Mouse (Mus musculus) mature B cell (primary cell): ENCODE data around the gene Trim62.

Source experiments
- in situ Hi-C: fragments of 300-500 bp; cut with MboI; formaldehyde crosslinking; loops from 2 replicates; pipeline ENCODE4 v1.14.3; 2019

The Trim62 gene

DNA sequence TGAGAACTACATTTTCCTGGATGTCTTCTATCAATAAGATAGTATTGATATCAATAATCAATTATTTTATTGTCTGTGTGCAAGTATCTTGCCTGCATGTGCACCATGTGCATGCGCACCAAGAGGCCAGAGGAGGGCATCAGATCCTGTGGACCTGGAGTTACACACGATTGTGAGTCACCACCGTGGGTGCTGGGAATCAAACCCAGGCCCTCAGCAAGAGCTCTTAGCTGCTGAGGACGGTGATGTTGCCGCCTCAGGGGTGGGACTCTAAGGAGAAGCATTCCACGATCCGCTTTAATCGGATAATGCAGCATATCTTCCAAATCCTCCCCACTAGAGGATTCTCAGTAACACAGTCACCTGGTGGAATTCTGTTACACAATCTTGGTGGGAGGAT, 2.2 kb downstream of the Trim62 start:
- in situ Hi-C loops, result no loop called here

DNA sequence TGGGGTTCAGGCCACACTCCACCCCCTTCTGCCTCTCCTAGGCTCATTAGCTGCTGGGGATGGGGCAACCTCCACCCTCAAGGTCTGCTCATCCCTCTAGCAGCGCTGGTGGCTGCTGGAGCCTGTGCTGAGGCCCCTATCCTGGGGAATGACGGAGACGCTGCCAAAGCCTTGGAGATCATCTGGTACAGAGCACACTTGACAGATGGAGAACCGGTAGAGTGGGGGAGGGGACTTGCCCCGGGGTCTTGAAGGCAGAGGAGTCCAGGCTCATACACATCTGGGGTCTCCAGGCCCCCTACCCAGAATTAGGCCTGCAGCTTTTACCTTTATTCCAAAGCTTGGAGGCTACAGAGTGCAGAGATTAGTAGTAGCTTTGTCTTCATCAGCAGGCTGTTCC, 3.2 kb downstream of the Trim62 start:
- in situ Hi-C loops, result no loop called here

DNA sequence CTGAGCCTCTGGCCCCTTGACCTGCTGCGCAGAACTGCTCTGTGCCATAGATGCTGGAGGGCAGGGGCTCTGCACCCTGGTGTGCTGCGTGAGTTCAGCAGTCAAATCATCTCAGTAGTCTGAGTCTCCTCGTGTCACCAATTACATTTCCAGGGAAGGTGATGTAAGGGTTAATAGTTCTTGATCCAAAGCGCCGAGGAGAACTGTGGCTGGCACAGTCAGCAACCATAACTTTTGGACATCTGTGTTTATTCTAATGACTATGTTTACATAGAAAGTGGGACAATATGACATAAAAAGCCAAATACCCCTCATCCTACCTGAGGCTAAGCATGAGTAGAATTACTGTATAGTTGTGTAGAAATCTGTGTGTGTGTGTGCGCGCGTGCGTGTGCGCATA, 3.6 kb downstream of the Trim62 start:
- in situ Hi-C loops, result no loop called here

DNA sequence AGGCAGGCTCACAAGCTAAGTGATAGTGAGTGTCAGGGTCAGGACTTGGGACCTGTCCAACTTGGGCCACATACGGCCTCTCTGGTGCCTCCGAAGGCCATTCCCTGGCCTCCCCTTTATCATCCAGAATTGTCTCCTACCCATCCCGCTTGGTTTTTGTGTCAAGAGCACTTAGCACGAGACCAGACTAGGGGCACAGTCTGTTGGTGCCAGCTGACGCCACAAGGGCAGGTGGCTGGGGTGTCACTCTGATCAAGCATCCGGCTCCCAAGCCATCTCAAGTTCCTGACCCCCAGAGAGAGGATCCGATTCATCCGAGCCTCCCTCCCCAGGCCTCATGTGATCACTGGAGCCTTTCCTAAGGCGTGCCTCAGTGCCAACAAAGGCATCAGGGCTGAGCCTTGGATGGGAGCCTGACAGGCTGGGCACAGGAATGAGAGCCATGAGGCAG, 4.3 kb downstream of the Trim62 start:
- in situ Hi-C loops, result no loop called here

DNA sequence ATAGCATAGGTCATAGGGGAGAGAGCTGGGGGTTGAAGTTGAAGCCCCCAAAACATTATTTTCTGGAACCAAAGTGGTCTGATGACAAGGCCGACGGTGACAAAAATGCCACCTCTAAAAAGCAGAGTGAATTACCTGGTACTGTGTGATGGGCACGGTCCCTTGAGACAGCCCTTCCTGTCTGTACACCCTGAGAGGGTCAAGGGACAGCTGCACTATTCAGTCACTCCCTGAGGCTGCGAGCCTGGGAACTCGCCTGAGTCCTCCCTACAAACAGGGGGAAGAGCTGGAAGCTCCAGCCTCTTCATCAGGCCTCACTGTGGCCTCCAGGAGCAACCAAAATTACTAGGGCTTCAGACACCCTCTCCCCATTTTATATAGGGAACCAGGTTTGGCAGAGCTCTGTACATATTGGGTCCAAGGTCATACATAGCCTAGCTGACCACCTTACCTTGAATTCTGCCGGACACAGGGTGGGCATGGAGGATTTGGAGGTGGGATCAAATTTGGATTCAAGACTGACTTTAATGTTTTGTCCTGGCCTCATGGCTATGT, 5.1 kb downstream of the Trim62 start:
- in situ Hi-C loops, result no loop called here

DNA sequence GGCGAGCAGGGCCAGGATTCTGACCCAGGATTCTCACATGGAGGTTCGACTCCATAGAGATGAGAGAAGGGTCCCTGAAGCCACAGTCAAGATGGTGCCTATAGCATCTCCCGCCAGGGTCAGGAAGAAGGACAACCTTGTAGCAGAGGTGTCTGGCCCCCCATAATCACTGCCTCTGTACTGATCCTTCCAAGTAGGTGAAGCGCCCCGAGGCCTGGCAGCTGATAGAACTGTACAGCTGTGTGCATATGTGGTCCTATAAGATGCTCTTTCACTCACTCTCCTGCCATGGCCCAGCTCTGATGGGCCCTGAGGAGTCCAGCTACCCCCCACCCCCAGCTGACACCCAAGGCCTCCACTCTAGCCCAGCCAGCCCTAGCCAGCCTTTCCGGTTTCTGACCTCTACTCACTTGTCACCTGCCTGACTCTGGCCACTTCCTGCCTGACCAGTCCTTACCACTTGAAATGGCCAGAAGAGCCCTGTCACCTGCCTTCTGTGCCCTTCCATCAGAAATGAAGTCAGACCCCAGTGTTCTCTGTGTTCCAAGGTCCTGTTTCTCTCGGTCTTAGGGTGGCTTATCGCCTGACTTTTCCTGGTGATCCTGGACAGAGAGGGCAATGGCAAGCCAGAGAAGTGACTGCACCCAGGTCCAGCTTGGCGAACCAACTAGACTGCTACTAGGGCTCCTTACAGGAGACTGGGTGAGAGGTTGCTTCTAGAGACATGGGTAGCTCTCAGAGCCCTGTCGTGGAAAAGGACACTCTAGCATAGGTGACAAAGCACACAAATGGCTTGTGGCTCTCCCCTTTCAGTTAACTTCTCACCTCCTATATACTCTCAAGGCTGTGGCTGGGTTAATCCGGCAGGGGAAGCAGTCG, 6.6 kb downstream of the Trim62 start:
- in situ Hi-C loops, result no loop called here

DNA sequence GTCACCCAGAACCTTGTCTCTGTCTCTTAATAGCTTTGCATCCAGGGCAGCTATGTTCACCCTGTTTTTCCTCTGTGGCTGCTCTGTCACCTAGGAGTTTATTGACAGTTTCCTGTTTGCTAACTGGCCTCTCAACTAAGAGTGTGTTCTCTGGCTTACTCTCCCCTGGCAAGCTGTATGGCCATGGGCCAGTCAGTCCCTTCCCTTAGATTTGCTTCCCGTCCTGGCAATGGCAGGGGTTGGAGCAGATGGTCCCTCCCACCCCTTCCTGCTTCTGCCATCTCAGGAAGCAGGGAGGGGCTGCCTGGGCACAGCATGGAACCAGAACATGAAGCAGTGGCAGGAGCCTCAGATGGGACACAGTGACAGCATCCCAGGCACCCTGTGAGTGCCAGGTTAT, 7.8 kb downstream of the Trim62 start:
- in situ Hi-C loops, result no loop called here

DNA sequence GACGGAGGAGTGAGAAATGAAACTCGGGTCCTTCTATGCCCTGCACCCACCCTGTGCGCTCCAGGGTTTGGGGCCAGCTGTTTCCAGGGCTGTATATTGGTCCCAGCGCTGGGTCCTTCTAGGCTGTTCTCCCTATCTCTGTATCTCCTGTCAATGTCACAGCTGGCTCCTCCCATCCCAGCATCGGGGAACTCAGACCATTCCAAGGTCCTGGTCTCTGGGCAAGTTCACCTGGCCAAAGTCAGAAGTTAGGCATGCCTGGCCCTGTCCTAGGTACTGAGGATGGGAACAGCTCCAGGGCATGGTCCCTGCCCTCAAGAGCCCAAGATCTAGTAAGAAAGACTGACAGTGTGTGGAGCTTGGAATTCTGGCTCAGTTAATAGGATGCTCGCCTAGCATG, 8.4 kb downstream of the Trim62 start:
- in situ Hi-C loops, result no loop called here

DNA sequence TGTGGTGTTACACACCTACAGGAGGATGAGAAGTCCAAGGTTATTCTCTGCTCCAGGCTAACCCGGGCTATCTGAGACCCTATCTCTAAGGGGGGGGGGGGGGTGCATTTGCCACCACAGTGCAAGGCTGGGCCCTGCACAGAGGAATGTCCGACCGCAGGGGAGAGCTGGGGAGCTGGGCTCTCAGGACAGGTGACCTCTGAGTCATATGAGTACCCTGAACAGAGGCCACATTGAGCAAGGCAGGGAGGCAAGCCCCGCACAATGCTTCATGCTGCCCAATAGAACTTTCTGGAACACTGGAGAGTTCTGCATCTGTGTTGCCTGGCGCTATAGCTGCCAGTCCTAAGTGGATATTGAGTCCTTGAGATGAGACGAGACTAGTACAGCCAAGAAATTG, 8.8 kb downstream of the Trim62 start:
- in situ Hi-C loops, result no loop called here

DNA sequence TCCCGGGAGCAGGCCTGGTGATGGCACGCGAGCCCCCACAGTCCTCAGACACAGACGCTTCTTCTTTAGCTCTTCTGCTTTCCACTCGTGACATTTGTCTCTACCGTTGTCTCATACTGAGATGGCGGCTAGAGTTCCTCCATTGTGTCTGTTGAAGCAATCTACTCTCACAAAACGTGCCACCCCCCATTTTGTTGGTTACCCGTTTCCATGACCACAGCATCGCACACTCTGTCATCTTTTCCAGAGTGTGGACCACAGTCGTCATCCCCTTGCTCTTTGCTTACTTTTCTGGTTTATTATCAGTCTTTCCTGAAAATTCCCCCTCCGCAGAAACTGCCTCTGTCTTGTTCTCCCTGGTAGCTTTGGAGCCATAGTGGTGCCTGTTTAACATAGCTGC, 10.7 kb downstream of the Trim62 start:
- in situ Hi-C loops, result no loop called here

DNA sequence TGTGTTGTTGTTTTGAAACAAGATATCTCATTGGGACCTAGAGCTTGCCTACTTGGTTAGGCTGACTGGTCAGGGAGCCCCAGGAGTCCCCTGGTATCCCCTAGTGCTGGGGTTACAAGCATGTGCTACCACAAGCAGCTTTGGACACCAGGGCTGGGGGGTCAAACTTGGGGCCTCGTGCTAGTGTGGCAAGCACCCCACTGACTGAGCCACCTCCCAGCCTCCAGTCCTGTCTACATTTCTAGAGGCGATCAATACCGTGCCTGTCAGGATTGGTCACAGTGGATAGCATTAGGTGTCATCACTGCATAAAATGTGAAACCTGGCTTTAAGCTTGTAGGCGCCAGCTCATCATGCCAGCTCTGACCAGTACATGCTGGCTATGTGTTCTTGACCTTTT, 12.5 kb downstream of the Trim62 start:
- in situ Hi-C loops, result no loop called here

DNA sequence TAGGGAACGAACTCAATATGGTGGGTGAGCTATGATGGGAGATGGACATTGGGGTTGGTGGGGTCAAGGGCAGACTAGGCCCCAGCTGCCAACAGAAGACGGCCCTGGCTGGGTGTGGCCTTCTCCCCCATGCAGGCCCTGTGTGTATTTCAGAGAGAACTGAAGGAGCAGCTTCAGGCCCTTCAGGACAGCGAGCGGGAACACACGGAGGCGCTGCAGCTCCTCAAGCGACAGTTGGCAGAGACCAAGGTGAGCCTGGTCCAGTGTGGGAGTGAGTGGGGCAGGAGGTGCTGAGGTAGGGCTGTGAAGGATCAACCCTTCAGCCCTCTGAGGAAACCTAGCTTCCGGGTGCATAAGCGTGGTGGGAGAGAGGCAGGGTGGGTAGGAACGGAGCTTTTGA, 13.3 kb downstream of the Trim62 start:
- in situ Hi-C loops, result no loop called here

DNA sequence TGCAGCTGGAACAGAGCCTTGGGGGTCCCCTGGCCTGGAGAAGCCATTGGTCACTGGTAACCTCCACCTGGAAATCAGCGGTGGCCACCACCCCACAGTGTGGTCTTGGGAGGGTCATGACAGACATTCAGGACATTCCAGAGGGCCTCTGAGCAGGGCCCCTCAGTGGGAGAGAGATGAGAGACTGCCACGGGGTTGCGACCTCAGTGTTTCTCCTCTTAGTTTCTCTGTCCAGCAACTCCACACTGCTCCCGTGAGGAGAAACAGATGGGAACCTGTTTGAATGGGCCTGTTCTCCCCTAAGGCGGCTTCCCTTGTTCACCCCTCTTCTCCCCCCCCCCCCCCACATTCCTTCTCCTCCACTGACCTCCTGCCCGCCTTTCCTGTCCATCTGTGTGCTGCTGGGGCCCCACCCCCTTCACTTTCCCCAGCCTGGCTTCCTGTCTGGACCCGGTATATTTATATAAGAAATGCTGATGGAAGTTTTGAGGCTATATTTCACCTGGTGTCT, 14.6 kb downstream of the Trim62 start:
- in situ Hi-C loops, result no loop called here

DNA sequence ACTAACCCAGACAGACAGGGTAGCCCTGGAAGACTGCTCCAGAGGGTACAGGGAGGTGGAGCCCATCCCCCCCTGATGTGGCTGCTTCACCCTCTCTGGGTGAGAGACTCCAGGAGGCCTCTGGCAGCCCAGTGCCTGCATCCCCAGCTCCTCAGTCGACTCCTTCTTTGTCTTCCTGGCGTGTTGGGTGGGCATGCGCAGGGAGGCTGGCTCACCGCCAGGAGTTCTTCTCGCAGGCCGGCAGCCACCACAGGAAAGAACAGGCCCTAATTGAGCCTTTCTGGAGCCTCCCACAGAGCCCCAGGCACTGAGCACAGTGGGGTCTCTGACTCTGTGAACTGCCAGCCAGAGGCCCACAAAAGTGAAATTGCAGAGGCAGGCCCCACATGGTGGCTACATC, 16.0 kb downstream of the Trim62 start:
- in situ Hi-C loops, result no loop called here

DNA sequence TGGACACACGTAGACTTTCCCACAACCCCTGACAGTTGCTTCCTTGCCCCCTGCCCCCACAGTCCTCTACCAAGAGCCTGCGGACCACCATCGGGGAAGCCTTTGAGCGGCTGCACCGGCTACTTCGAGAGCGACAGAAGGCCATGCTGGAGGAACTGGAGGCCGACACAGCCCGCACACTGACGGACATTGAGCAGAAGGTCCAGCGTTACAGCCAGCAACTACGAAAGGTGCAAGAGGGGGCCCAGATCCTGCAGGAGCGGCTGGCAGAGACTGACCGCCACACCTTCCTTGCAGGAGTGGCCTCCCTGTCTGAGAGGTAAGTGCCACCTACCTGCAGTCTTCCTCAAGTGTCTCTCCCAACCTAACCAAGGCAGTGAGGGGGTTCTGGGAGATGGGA, 17.1 kb downstream of the Trim62 start:
- in situ Hi-C loops, result no loop called here

DNA sequence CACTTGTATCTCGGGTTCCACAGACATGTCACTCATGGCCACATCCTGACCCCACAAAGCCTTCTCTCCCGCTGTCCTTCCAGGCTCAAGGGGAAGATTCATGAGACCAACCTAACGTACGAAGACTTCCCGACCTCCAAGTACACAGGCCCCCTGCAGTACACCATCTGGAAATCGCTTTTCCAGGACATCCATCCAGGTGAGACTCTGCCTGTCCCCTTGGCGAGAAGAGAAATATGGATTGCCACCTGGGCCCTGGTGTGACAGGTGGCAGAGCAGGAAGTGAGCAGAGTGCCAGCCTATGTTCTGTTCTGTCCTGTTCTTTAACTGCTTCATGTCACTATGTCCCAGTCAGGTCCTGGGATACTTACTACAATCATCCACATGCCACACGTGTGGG, 19.0 kb downstream of the Trim62 start:
- in situ Hi-C loops, result no loop called here

DNA sequence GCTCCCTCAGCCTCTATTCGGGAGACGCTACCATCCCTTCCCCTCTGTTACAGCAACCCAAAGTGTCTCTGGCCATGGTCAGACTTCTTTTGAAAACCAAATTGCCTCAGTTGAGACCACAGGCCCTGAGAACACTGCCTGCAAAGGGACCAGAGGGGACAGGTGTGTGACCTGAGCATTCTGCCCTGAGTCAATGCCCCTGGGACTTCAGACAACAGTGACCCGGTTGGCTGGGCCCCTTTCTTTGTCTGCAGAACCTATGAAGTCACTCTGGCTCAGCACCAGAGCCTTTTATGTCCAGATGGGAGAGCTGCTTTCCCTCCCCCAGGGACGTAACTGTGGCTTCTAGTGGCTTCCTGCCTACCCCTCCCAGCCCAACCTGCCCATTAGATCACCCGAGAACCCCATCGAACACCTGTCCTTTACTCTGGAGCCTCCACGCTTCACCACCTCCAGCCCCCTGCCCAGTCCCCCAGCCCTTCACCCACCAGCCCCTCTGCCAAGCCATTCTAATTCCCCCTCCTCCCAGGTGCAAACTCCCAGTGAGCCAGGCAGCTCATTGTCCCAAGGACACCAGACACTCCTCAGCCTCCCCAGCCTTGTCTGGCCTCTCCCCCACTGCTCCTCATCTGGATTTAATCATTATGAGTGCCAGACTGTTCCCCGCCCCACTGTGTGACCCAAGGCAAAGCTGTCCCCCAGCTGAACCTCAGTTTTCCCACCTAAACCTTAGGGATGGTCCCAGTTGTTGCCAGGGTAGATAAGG, 20.8 kb downstream of the Trim62 start:
- in situ Hi-C loops, result no loop called here

DNA sequence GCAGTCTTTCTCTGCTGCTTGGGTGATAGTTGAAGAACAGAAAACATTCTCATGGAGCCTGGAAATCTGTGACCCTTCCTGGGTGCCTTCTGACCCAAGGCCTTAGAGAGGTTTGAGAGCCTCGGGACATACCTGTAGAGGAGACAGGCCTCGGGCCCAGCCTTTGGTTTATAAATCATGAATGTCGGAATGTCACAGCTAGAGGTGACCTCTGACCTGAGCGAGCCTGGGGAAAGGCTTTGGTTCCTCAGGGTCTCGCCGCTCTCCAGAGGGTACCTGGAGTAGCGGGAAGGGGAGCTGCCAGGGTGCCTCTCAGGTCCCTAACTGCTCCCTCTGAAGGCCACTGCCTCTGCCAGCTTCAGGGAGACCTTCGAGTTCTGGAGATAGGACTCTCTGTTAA, 21.9 kb downstream of the Trim62 start:
- in situ Hi-C loops, result no loop called here

DNA sequence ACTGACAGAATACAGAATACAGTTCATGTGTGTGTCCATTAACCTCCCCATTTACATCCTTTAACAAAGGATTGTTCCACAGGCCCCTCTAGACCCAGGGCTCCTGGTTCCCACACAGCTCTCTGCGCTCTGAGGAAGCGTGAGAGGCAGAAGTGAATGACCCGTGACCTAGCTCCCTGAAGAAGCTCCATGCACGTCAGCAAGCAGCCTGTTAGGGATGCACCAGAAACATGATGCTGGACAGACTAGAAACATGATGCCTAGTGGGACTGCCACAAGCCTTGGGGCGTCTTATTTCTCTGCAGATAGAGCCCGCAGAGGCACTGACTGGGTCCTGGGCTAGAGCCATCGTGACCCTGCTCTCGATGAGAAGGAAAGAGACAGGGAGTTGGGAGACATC, 23.4 kb downstream of the Trim62 start:
- in situ Hi-C loops, result no loop called here

DNA sequence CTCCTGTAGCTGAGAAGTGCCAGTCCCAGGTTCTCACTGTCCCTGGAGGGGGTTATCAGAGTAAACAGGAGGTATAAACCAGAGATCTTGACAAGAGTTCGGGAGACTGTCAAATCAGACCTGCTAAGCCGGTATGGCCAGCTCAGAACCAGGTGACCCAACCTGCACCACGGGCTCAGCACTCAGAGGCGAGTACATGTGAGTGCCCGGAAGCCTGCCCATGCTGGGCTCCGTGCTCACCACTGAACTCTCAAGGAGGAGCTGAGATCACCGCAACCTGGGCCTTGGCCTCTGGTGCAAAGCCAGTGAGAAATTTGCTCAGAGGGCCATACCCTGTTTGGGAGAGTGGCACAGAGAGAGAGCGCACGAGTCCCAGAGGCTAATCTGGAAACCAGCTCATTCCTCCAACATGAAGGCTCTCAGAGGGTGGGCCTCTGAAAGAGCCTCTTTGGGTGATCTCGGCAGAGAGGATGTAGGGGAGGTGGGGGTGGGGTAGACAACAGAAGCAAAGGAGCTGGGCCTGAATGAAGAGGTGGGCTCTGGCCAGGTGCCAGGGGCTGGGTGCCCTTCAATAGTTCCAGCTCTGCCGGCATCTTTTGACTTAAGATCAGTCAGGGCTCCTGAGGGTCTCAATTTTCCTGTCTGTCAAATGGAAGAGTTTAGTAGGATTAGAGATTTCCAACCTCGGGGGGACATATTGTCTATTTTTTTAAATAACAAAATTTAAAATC, 24.0 kb downstream of the Trim62 start:
- in situ Hi-C loops, result no loop called here

DNA sequence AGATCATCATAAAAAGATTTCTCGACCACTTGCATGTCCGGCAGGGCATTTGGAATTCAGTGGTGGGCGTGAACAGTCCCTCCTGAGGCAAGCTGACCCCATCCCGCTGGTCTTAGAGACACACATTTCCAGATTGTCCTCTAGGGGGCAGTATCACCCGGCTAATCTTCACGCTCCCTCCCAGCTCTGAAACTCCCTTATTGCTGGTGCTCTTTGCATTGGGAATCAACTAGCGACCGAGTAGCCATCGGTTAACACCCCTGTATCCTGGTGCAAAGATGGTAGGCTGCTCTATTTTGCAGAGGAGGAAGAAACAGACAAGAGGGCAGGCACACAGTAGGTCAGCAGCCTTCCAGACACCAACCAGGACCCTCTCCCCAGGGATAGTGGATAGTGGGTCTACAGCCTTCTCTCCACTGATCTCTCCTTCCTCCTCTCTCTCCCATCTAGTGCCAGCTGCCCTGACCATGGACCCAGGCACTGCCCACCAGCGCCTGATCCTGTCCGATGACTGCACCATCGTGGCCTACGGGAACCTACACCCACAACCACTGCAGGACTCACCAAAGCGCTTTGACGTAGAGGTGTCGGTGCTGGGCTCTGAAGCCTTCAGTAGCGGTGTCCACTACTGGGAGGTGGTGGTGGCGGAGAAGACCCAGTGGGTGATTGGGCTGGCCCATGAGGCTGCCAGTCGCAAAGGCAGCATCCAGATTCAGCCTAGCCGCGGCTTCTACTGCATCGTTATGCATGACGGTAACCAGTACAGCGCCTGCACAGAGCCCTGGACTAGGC, 25.4 kb downstream of the Trim62 start:
- in situ Hi-C loops, result no loop called here
